Mouse (Mus musculus) urinary bladder, postnatal 14 days (tissue): ENCODE measurements around the gene Ganab.
"Not testable (repeated sequence)": the region's sequence is repeated elsewhere in the genome, so short reads cannot be mapped to it uniquely, and the experiment has no call there.

Source experiments
- DNase-seq: peaks from one replicate; pipeline ENCODE4 v3.0.0; 2021; ENCODE audit warnings: low spot score

Ganab gene

GRCm38 (mm10) chr19:8897865-8898495 is at the start of gene Ganab:
Ganab (plus strand) TSS chr19:8898071.
- DNase-seq: peak; percentile 96

GRCm38 (mm10) chr19:8848356-8848755 is 49.5 kb upstream of the Ganab start:
- no peak for DNase-seq

GRCm38 (mm10) chr19:8850402-8850901 is 47.4 kb upstream of the Ganab start, which contains the start of gene Lrrn4cl:
Lrrn4cl (plus strand) TSS chr19:8850768.
- peak; percentile 53 for DNase-seq

- no peak for DNase-seq
Measured at GRCm38 (mm10) chr19:8851639-8852038, 46.2 kb upstream of the Ganab start.

GRCm38 (mm10) chr19:8852236-8852928 is 45.5 kb upstream of the Ganab start:
- no peak for DNase-seq

- DNase-seq: no peak
Measured at GRCm38 (mm10) chr19:8853117-8853516, 44.8 kb upstream of the Ganab start.

GRCm38 (mm10) chr19:8857689-8858088 is 40.2 kb upstream of the Ganab start:
- peak; percentile 67 for DNase-seq

- DNase-seq: no peak
Measured at GRCm38 (mm10) chr19:8859018-8859417, 38.9 kb upstream of the Ganab start.

GRCm38 (mm10) chr19:8864265-8864664 is 33.6 kb upstream of the Ganab start:
- DNase-seq: no peak

- not testable (repeated sequence) for DNase-seq
Measured at GRCm38 (mm10) chr19:8870381-8870780, 27.5 kb upstream of the Ganab start.

- no peak for DNase-seq
Measured at GRCm38 (mm10) chr19:8870838-8871237, 27.0 kb upstream of the Ganab start.

- DNase-seq: peak; percentile 97
Measured at GRCm38 (mm10) chr19:8871267-8872186, 26.3 kb upstream of the Ganab start, which contains the start of gene Ubxn1. Ubxn1 (plus strand) TSS chr19:8871496.

- no peak for DNase-seq
Measured at GRCm38 (mm10) chr19:8872266-8872840, 25.5 kb upstream of the Ganab start.

GRCm38 (mm10) chr19:8875031-8875430 is 22.8 kb upstream of the Ganab start:
- no peak for DNase-seq

GRCm38 (mm10) chr19:8880311-8881033 is 17.4 kb upstream of the Ganab start, which contains the start of gene Uqcc3:
Uqcc3 (minus strand) TSS chr19:8880923.
- peak; percentile 90 for DNase-seq

- DNase-seq: no peak
Measured at GRCm38 (mm10) chr19:8881034-8881392, 16.9 kb upstream of the Ganab start.

- DNase-seq: no peak
Measured at GRCm38 (mm10) chr19:8883616-8884015, 14.3 kb upstream of the Ganab start, which contains the start of the genes Lbhd1 and Gm49403. Lbhd1 (plus strand) TSS chr19:8883732. Gm49403 (plus strand) TSS chr19:8883930.

GRCm38 (mm10) chr19:8886916-8887584 is 10.8 kb upstream of the Ganab start:
- no peak for DNase-seq

GRCm38 (mm10) chr19:8887585-8888463 is 10.0 kb upstream of the Ganab start:
- no peak for DNase-seq
